Mouse (Mus musculus): ENCODE results near the gene Fig4. TPM values are rescaled to one million over a fixed set of nuclear protein-coding genes. Genes with fewer than 3 reads are reported as not detected.

The Fig4 gene
- total and polyA plus RNA-seq, 3 experiments: 21.4 to 27.4 TPM; not detected in 1

GRCm38 (mm10) chr10:41282086-41282485 is 21.0 kb downstream of the Fig4 start:
- TF ChIP-seq KAT2A (conservative IDR thresholded peaks at IDR 0.05; ENCODE audit: low read depth, low read length) (no peak), NRF1 (IDR thresholded peaks at IDR 0.05; ENCODE audit: insufficient read depth, low read depth, low read length, poor library complexity, severe bottlenecking) (no peak), TBP (IDR thresholded peaks at IDR 0.05; ENCODE audit: low read depth, low read length) (no peak), GABPA (IDR thresholded peaks at IDR 0.05; ENCODE audit: low read depth, low read length) (no peak), POLR2AphosphoS5 (IDR thresholded peaks at IDR 0.05; ENCODE audit: borderline replicate concordance, low read depth, low read length) (no peak), SIN3A (IDR thresholded peaks at IDR 0.05; ENCODE audit: low read length) (no peak), RAD21 (IDR thresholded peaks at IDR 0.05; ENCODE audit: low read depth, low read length) (no peak), GATA1 (IDR thresholded peaks at IDR 0.05; ENCODE audit: low read depth, low read length) (no peak), MYB (IDR thresholded peaks at IDR 0.05; ENCODE audit: low read depth, low read length) (no peak), SMC3 (IDR thresholded peaks at IDR 0.05; ENCODE audit: low read depth, low read length) (no peak), CHD1 (IDR thresholded peaks at IDR 0.05; ENCODE audit: low read depth, low read length) (no peak), ZMIZ1 (IDR thresholded peaks at IDR 0.05; ENCODE audit: low read depth, low read length) (no peak), MXI1 (IDR thresholded peaks at IDR 0.05; ENCODE audit: low read depth, low read length) (no peak), BHLHE40 (IDR thresholded peaks at IDR 0.05; ENCODE audit: borderline replicate concordance, low read depth, low read length) (no peak), ETS1 (IDR thresholded peaks at IDR 0.05; ENCODE audit: low read depth, low read length) (no peak), HCFC1 (IDR thresholded peaks at IDR 0.05; ENCODE audit: low read depth, low read length) (no peak), JUND (IDR thresholded peaks at IDR 0.05; ENCODE audit: low read depth, low read length) (no peak)
- no peaks in the 10 kb centered on the region for H3K36me3 ChIP-seq (ENCODE audit: control insufficient read depth in 1 of 2, insufficient read depth in 2 of 2, low read length in 2 of 2)
- H3K9me3 ChIP-seq (replicated peaks; ENCODE audit: insufficient read depth, low read length): no peaks in the 10 kb centered on the region
- no peak for DNase-seq (ENCODE audit: low read depth, low spot score)
- H3K27ac ChIP-seq (ENCODE audit: control insufficient read depth, low read depth, low read length): no peak overlapping the region
- H3K9ac ChIP-seq (ENCODE audit: control insufficient read depth, low read depth, low read length, poor library complexity, severe bottlenecking): no peak overlapping the region
- no peak overlapping the region for H3K4me3 ChIP-seq (ENCODE audit: control insufficient read depth in 1 of 2, insufficient read depth in 1 of 2, low read depth in 2 of 2, low read length in 2 of 2)
- H3K27me3 ChIP-seq (ENCODE audit: control insufficient read depth in 1 of 2, insufficient read depth in 2 of 2, low read length in 2 of 2): no peaks in the 10 kb centered on the region
- no peaks in the 10 kb centered on the region for H3K4me1 ChIP-seq (ENCODE audit: control insufficient read depth in 1 of 2, insufficient read depth in 2 of 2, low read length in 2 of 2)
- no peaks in the 10 kb centered on the region for H3K79me2 ChIP-seq (ENCODE audit: control insufficient read depth, insufficient read depth, low read length, poor library complexity)

GRCm38 (mm10) chr10:41280796-41281195 is 22.3 kb downstream of the Fig4 start:
- Histone ChIP-seq H3K9me3 (replicated peaks; ENCODE audit: insufficient read depth, low read length) (no peaks in the 10 kb centered on the region), H3K9ac (ENCODE audit: control insufficient read depth, low read depth, low read length, poor library complexity, severe bottlenecking) (no peak overlapping the region), H3K4me3 (ENCODE audit: control insufficient read depth in 1 of 2, insufficient read depth in 1 of 2, low read depth in 2 of 2, low read length in 2 of 2) (no peak overlapping the region), H3K4me1 (ENCODE audit: control insufficient read depth in 1 of 2, insufficient read depth in 2 of 2, low read length in 2 of 2) (no peaks in the 10 kb centered on the region), H3K27ac (ENCODE audit: control insufficient read depth, low read depth, low read length) (no peak overlapping the region), H3K27me3 (ENCODE audit: control insufficient read depth in 1 of 2, insufficient read depth in 2 of 2, low read length in 2 of 2) (no peaks in the 10 kb centered on the region), H3K79me2 (ENCODE audit: control insufficient read depth, insufficient read depth, low read length, poor library complexity) (no peaks in the 10 kb centered on the region), H3K36me3 (ENCODE audit: control insufficient read depth in 1 of 2, insufficient read depth in 2 of 2, low read length in 2 of 2) (peaks cover 0 to 2% of the 10 kb centered on the region in 2 experiments; a peak in 1 of 4 replicates)
- DNase-seq (ENCODE audit: low read depth, low spot score): no peak
- no peak for TF ChIP-seq SIN3A (IDR thresholded peaks at IDR 0.05; ENCODE audit: low read length)
- no peak for TF ChIP-seq JUND (IDR thresholded peaks at IDR 0.05; ENCODE audit: low read depth, low read length)
- TF ChIP-seq MXI1 (IDR thresholded peaks at IDR 0.05; ENCODE audit: low read depth, low read length): no peak
- TF ChIP-seq POLR2A (IDR thresholded peaks at IDR 0.05; ENCODE audit: control insufficient read depth in 1 of 2, insufficient read depth in 1 of 2, low read depth in 1 of 2, low read length in 2 of 2, poor library complexity in 1 of 2): no peak
- TF ChIP-seq E2F4 (IDR thresholded peaks at IDR 0.05; ENCODE audit: borderline replicate concordance, low read depth, low read length): no peak
- TF ChIP-seq GABPA (IDR thresholded peaks at IDR 0.05; ENCODE audit: low read depth, low read length): no peak
- TF ChIP-seq USF2 (IDR thresholded peaks at IDR 0.05; ENCODE audit: borderline replicate concordance in 1 of 2, insufficient read depth in 1 of 2, low read depth in 1 of 2, low read length in 2 of 2): no peak
- TF ChIP-seq MEF2A (IDR thresholded peaks at IDR 0.05; ENCODE audit: extremely low read depth, insufficient replicate concordance, low read depth, low read length, poor library complexity, severe bottlenecking): no peak
- no peak for TF ChIP-seq ZC3H11A (IDR thresholded peaks at IDR 0.05; ENCODE audit: low read depth, low read length)
- no peak for TF ChIP-seq ELF1 (IDR thresholded peaks at IDR 0.05; ENCODE audit: low read depth, low read length)
